Mouse (Mus musculus) neural tube, embryonic 12.5 days (tissue): ENCODE measurements around the gene Large2. TPM values are rescaled to one million over a fixed set of nuclear protein-coding genes. Genes with fewer than 3 reads are reported as not detected.

Experiments used
- ATAC-seq: fragments of 200-750 bp; cut with Nextera tagmentation; 2 replicates; pipeline ENCODE4 v1.8.0; 2017; ENCODE audit warnings: low read depth, mild to moderate bottlenecking, moderate TSS enrichment, moderate library complexity; ENCODE audit not compliant: low FRiP score
- H3K27ac ChIP-seq: fragments of 300-500 bp; sonication (generic); 2 replicates; pipeline ENCODE4 v1.5.1; 2016
- H3K27me3 ChIP-seq: fragments of 300-500 bp; sonication (generic); replicated peaks from 2 replicates; pipeline ENCODE4 v1.6.1; 2016; ENCODE audit warnings: mild to moderate bottlenecking
- H3K36me3 ChIP-seq: fragments of 300-500 bp; sonication (generic); 2 replicates; pipeline ENCODE4 v1.6.1; 2016; ENCODE audit warnings: mild to moderate bottlenecking
- H3K4me1 ChIP-seq: fragments of 300-500 bp; sonication (generic); 2 replicates; pipeline ENCODE4 v1.6.1; 2016
- H3K4me2 ChIP-seq: fragments of 300-500 bp; sonication (generic); replicated peaks from 2 replicates; pipeline ENCODE4 v1.6.1; 2016; ENCODE audit warnings: mild to moderate bottlenecking
- H3K4me3 ChIP-seq: fragments of 300-500 bp; sonication (generic); 2 replicates; pipeline ENCODE4 v1.5.1; 2016
- H3K9ac ChIP-seq: fragments of 300-500 bp; sonication (generic); 2 replicates; pipeline ENCODE4 v1.6.1; 2016; ENCODE audit warnings: mild to moderate bottlenecking
- H3K9me3 ChIP-seq: fragments of 300-500 bp; sonication (generic); 2 replicates; pipeline ENCODE4 v1.6.1; 2016; ENCODE audit warnings: mild to moderate bottlenecking
- WGBS: fragments of 180-500 bp; shearing (Covaris S2); methylation state at CpG from one replicate; pipeline ENCODE4 v1.1.7; 2016; 5-methylcytosine and 5-hydroxymethylcytosine counted together
- microRNA-seq: library from miRNA; unstranded; fragments of <30 nt; microRNA quantifications from one replicate; pipeline ENCODE4, GENCODE M21; 2017
- polyA plus RNA-seq: library from polyadenylated mRNA; unstranded; fragments of >200 nt; fragmentation: Nextera tagmentation; extraction: Ambion mirVana; gene quantifications from 2 replicates; pipeline ENCODE4 v1.2.1, GENCODE M21; 2016

The Large2 gene
- polyA plus RNA-seq, 1 experiment from 2014 or later: 2.6 TPM

DNA sequence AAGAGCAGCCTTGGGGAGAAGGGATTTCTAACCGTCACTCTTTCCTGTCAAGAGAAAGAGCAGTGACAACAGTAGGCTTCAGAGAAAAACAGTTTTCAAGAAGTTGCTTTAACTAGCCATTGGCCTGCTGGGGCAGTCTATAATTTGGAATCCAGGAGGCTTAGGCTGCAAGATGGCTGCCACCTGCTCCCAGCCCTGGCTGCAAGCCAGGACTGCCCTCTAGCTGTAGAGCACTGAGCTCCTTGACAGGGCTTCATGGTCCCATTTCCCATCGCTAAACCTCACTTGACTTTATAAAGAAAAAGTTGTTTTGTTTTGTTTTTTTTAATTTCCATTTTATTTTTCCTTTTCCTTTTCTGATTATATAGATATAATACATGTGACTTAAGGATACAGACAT lies 43.3 kb downstream of the Large2 start:
- H3K9ac ChIP-seq: no peak overlapping the region
- H3K36me3 ChIP-seq: peaks cover 53% of the 10 kb centered on the region
- no peaks in the 10 kb centered on the region for H3K9me3 ChIP-seq
- no peak overlapping the region for H3K4me3 ChIP-seq
- WGBS: 87% methylated on average over 2 of the region's 2 CpGs
- H3K27me3 ChIP-seq: no peaks in the 10 kb centered on the region
- no peak overlapping the region for H3K27ac ChIP-seq
- H3K4me2 ChIP-seq: no peak overlapping the region
- ATAC-seq: no peak
- H3K4me1 ChIP-seq: no peaks in the 10 kb centered on the region

DNA sequence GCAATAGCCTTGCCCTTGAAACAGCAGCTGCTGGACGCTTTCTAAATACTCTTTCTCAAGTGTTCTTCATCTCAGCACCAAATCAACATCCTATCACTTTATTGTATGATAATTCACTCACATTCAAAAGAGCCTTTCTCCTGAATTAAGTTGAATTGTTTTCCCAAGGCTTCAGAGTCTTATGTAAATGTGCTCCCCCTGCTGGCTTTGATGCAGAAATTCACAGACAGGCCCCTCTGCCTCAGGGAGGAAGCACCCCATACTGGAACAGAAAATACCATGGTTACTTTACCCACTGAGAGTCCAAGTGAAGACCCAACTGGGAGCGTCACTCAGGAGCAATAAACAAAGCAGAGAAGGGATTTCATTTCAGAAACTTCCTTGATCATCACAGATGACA lies 43.8 kb downstream of the Large2 start:
- 44% methylated on average over 2 of the region's 2 CpGs for WGBS
- no peaks in the 10 kb centered on the region for H3K4me1 ChIP-seq
- H3K4me2 ChIP-seq: no peak overlapping the region
- ATAC-seq: no peak
- no peaks in the 10 kb centered on the region for H3K9me3 ChIP-seq
- no peak overlapping the region for H3K9ac ChIP-seq
- no peak overlapping the region for H3K4me3 ChIP-seq
- no peak overlapping the region for H3K27ac ChIP-seq
- H3K27me3 ChIP-seq: no peaks in the 10 kb centered on the region
- H3K36me3 ChIP-seq: peaks cover 52% of the 10 kb centered on the region

DNA sequence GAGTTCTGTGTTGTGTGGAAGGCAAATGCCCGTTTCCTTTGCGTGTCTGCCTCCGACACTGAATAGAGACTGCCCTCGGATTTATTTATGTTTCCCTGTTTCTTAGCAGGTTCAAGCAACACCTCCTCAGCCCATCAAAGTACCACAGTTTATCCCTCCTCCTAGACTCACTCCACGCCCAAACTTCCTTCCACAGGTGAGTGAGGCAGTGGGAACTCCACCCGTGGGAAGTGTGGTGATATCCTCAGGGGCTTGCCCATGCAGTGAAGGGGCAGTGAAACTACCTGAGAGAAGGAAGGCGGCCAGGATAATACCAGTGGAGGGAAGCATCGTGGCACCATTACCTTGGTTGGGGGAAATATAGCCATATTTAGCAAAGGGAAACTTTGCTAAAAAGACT lies 46.5 kb downstream of the Large2 start:
- H3K9ac ChIP-seq: no peak overlapping the region
- H3K36me3 ChIP-seq: peaks cover 43% of the 10 kb centered on the region
- H3K4me2 ChIP-seq: no peak overlapping the region
- no peak overlapping the region for H3K4me3 ChIP-seq
- no peak for ATAC-seq
- 92% methylated on average over 8 of the region's 8 CpGs for whole genome bisulfite sequencing
- no peaks in the 10 kb centered on the region for H3K9me3 ChIP-seq
- no peaks in the 10 kb centered on the region for H3K4me1 ChIP-seq
- no peak overlapping the region for H3K27ac ChIP-seq
- no peaks in the 10 kb centered on the region for H3K27me3 ChIP-seq

DNA sequence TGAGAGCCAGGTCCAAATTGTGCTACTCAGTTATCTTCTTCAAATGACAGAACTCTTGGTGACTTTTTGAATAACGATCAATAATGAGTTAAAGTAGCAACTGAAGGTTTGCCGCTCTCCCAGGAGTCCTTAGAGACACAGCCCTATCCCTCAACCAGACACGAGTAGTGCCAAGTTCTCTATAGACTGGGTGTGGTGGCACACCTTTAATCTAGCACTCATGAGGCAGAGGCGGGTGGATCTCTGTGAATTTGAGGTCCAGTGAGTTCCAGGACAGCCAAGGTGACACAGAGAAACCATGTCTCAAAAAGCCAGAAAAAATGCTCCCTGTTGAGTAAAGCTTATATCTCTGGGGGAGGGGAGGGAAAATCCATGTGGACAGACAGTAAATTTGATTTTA lies 47.1 kb downstream of the Large2 start:
- 94% methylated on average over 4 of the region's 4 CpGs for WGBS
- H3K36me3 ChIP-seq: peaks cover 45% of the 10 kb centered on the region
- no peak overlapping the region for H3K4me3 ChIP-seq
- no peaks in the 10 kb centered on the region for H3K4me1 ChIP-seq
- no peak for ATAC-seq
- H3K9ac ChIP-seq: no peak overlapping the region
- H3K4me2 ChIP-seq: no peak overlapping the region
- H3K27ac ChIP-seq: no peak overlapping the region
- H3K9me3 ChIP-seq: no peaks in the 10 kb centered on the region
- no peaks in the 10 kb centered on the region for H3K27me3 ChIP-seq

DNA sequence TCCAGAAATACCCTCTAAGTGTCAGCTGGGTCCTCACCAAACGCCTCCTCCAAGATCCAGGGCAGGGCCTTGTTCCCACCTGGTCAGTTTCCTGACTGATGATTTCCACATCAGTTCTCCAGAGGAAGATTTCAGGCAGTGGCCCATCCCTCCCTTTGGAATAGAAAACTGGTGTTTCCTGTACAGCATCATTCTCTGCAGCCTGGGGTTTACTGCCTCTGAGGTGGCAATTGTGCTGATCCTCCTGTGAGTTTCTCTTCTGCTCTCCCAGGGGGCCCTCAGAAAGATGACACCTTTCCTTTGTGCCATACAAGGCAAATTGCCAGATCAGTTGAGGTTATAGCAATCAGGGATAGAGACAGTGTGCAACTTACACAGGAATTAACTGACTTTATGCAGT lies 48.4 kb downstream of the Large2 start:
- H3K27ac ChIP-seq: no peak overlapping the region
- H3K4me3 ChIP-seq: no peak overlapping the region
- no peaks in the 10 kb centered on the region for H3K27me3 ChIP-seq
- H3K9ac ChIP-seq: no peak overlapping the region
- no peaks in the 10 kb centered on the region for H3K4me1 ChIP-seq
- no peak overlapping the region for H3K4me2 ChIP-seq
- WGBS: 81% methylated on average over 1 of the region's 1 CpGs
- peaks cover 46% of the 10 kb centered on the region for H3K36me3 ChIP-seq
- H3K9me3 ChIP-seq: no peaks in the 10 kb centered on the region
- ATAC-seq: no peak

DNA sequence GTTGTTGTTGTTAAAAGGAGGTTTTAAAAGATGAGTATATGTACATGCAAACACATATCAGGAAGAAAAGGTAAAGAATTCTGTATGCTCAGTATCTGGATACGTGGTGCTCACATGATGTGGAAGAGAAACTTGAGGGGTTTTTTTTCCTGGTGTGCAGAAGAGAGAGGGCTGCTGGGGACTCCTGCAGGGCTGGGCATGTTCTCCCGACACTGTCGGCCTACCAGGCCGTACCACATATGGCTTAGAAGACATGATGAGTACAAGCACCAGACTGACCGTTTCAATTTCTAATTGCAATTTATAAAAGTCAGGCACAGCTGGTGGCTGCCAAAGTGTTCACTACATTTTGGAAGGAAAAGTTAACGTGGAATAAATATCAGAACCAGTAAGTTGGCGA lies 49.0 kb downstream of the Large2 start:
- no peaks in the 10 kb centered on the region for H3K4me1 ChIP-seq
- no peaks in the 10 kb centered on the region for H3K27me3 ChIP-seq
- H3K9ac ChIP-seq: no peak overlapping the region
- H3K4me2 ChIP-seq: no peak overlapping the region
- no peak overlapping the region for H3K27ac ChIP-seq
- no peak for ATAC-seq
- H3K9me3 ChIP-seq: no peaks in the 10 kb centered on the region
- no peak overlapping the region for H3K4me3 ChIP-seq
- peaks cover 42% of the 10 kb centered on the region for H3K36me3 ChIP-seq
- WGBS: 82% methylated on average over 7 of the region's 7 CpGs

DNA sequence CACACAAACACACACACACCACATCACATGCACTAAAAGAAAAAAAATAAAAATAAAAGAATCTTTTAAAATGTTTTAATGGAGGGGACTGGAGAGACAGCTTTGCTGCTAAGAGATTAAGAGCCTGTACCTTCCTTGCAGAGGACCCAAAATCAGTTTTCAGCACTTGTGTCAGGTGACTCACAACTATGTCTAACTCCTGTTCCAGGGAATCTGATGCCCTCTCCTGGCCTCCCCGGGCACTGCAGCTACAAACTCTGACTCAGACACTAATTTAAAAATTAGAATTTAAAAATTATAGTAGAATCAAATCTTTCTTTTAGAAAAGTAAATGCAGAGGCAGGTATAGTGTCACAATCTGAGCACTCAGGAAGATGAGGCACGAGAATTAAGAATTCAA lies 52.0 kb downstream of the Large2 start:
- Histone ChIP-seq H3K9me3 (no peaks in the 10 kb centered on the region), H3K4me1 (no peaks in the 10 kb centered on the region), H3K4me2 (no peak overlapping the region), H3K27me3 (no peaks in the 10 kb centered on the region), H3K36me3 (peaks cover 29% of the 10 kb centered on the region), H3K9ac (no peak overlapping the region), H3K4me3 (no peak overlapping the region), H3K27ac (no peak overlapping the region)
- WGBS: 84% methylated on average over 2 of the region's 2 CpGs
- ATAC-seq: no peak

DNA sequence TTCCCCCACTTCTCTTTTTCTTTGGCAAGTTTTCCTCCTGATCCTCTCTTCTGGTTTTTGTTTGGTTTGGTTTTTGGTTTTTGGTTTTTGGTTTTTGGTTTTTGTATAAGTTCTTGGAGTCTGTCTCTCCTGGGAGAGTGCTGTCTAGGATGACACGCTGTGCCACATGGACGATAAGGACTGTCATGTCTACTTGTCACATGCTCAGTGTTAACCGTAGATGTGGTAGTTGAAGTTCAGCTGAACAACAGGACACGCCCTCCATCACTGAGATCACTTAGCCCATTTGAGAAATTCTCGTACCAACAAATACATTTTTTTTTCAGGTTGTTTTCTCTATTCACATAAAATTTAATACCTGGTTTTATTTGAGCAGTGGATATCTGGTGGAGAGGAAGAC lies 57.4 kb downstream of the Large2 start:
- no peaks in the 10 kb centered on the region for H3K4me1 ChIP-seq
- H3K27ac ChIP-seq: no peak overlapping the region
- 96% methylated on average over 5 of the region's 5 CpGs for WGBS
- H3K4me2 ChIP-seq: no peak overlapping the region
- peaks cover 8% of the 10 kb centered on the region for H3K36me3 ChIP-seq
- H3K27me3 ChIP-seq: no peaks in the 10 kb centered on the region
- no peaks in the 10 kb centered on the region for H3K9me3 ChIP-seq
- H3K9ac ChIP-seq: no peak overlapping the region
- ATAC-seq: no peak
- H3K4me3 ChIP-seq: no peak overlapping the region

DNA sequence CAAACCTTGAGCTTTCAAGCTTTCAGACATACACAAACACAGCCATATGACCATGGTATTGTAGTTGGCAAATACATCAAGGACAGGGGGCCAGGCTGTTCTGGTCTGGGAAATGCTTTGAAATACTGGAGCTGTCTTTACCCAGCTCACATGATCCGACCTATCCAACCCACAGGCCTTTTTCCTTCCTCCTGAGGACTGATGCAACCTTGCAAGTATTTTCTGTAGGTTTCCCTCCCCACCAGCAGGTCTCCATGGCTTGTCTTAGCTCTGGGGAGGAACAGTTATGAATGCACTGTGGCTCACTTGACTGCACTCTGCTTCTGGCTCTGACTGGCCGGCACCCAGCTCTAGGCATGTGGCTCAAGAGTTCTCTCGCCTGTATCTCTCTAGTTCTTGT lies 58.0 kb downstream of the Large2 start:
- Histone ChIP-seq H3K27ac (no peak overlapping the region), H3K4me3 (no peak overlapping the region), H3K36me3 (peaks cover 2% of the 10 kb centered on the region; the same call in 1 of the 2 replicates), H3K9ac (no peak overlapping the region), H3K9me3 (no peaks in the 10 kb centered on the region), H3K4me1 (no peaks in the 10 kb centered on the region), H3K27me3 (no peaks in the 10 kb centered on the region), H3K4me2 (no peak overlapping the region)
- WGBS: 85% methylated on average over 3 of the region's 3 CpGs
- no peak for ATAC-seq

Small RNA genes lying within 50 kb of the gene (microRNA-seq; reads per million reads assigned to microRNA genes)
- gene Mir7000: 0.66 reads per million

Other genes starting within 250 kb of the Large2 start
- gene Pex16, start 193 bp downstream of the Large2 start, polyA plus RNA-seq: 26.5 and 28.7 TPM in 2 replicates
- gene 1700029I15Rik, start 7.7 kb upstream of the Large2 start, polyA plus RNA-seq: 5.8 and 7.3 TPM in 2 replicates
- 144 and 154 TPM in 2 replicates for gene Mapk8ip1, start 26.4 kb upstream of the Large2 start, polyA plus RNA-seq
- 32.7 and 33.6 TPM in 2 replicates for gene Cry2, start 59.2 kb upstream of the Large2 start, polyA plus RNA-seq
- gene Slc35c1, start 85.7 kb upstream of the Large2 start, polyA plus RNA-seq: 10.1 and 11.6 TPM in 2 replicates
- 8.4 and 10.8 TPM in 2 replicates for gene Chst1, start 224.8 kb upstream of the Large2 start, polyA plus RNA-seq